Mouse (Mus musculus): Measurements from ENCODE around the gene Srrt. TPM values are rescaled to one million over a fixed set of nuclear protein-coding genes. Genes with fewer than 3 reads are reported as not detected.

Srrt gene
- polyA plus RNA-seq, 1 experiment from 2014 or later = 113 TPM

- peak within 1 kb of the TSS; percentile 69 for H3K4me3 ChIP-seq (ENCODE audit: low read length)
- peak; percentile 92 for ATAC-seq
- H3K4me2 ChIP-seq (ENCODE audit: low read depth, low read length) = peak within 1 kb of the TSS; percentile 99
- WGBS = under 1% methylated on average over 52 of the region's 52 CpGs
- H3K27me3 ChIP-seq (replicated peaks; ENCODE audit: control insufficient read depth, insufficient read depth, low read length) = peaks cover 9% of the 10 kb centered on the region
- H3K27ac ChIP-seq (ENCODE audit: low read length) = peak within 1 kb of the TSS; percentile 98
- peaks cover 31% of the 10 kb centered on the region for H3K4me1 ChIP-seq (ENCODE audit: control insufficient read depth, insufficient read depth, low read length)
- peak within 1 kb of the TSS; percentile 85 for H3K9ac ChIP-seq (ENCODE audit: low read depth, low read length)
- H3K9me3 ChIP-seq (ENCODE audit: control insufficient read depth, low read length) = no peaks in the 10 kb centered on the region
- H3K36me3 ChIP-seq (ENCODE audit: control insufficient read depth, insufficient read depth, low read length) = peaks cover 33% of the 10 kb centered on the region
Measured at GRCm38 (mm10) chr5:137293839-137294743, 13.4 kb downstream of the Srrt start, which contains the start of gene Ufsp1. Gene Ufsp1 (plus strand): TSS chr5:137294629.

GRCm38 (mm10) chr5:137293282-137293681 is 14.2 kb downstream of the Srrt start:
- H3K36me3 ChIP-seq (ENCODE audit: control insufficient read depth, insufficient read depth, low read length) = peaks cover 27% of the 10 kb centered on the region
- H3K4me1 ChIP-seq (ENCODE audit: control insufficient read depth, insufficient read depth, low read length) = peaks cover 37% of the 10 kb centered on the region
- H3K4me3 ChIP-seq (ENCODE audit: low read length) = peak overlapping the region; percentile 69
- H3K4me2 ChIP-seq (ENCODE audit: low read depth, low read length) = peak overlapping the region; percentile 99
- H3K9ac ChIP-seq (ENCODE audit: low read depth, low read length) = peak overlapping the region; percentile 85
- H3K27me3 ChIP-seq (replicated peaks; ENCODE audit: control insufficient read depth, insufficient read depth, low read length) = peaks cover 15% of the 10 kb centered on the region
- peak; percentile 69 for ATAC-seq
- H3K27ac ChIP-seq (ENCODE audit: low read length) = peak overlapping the region; percentile 98
- H3K9me3 ChIP-seq (ENCODE audit: control insufficient read depth, low read length) = no peaks in the 10 kb centered on the region
- under 1% methylated on average over 15 of the region's 15 CpGs for WGBS

- WGBS = 82% methylated on average over 15 of the region's 15 CpGs
- H3K27me3 ChIP-seq (replicated peaks; ENCODE audit: control insufficient read depth, insufficient read depth, low read length) = peaks cover 29% of the 10 kb centered on the region
- H3K9me3 ChIP-seq (ENCODE audit: control insufficient read depth, low read length) = no peaks in the 10 kb centered on the region
- no peak overlapping the region for H3K27ac ChIP-seq (ENCODE audit: low read length)
- peak overlapping the region; percentile 28; the same call in 1 of the 2 replicates for H3K9ac ChIP-seq (ENCODE audit: low read depth, low read length)
- ATAC-seq = no peak
- H3K4me1 ChIP-seq (ENCODE audit: control insufficient read depth, insufficient read depth, low read length) = peaks cover 51% of the 10 kb centered on the region
- peaks cover 11% of the 10 kb centered on the region for H3K36me3 ChIP-seq (ENCODE audit: control insufficient read depth, insufficient read depth, low read length)
- H3K4me3 ChIP-seq (ENCODE audit: low read length) = no peak overlapping the region
- no peak overlapping the region for H3K4me2 ChIP-seq (ENCODE audit: low read depth, low read length)
Measured at GRCm38 (mm10) chr5:137291381-137291926, 16.0 kb downstream of the Srrt start.

- 0 out of 2 replicates have a peak overlapping the region, but pooled peaks have one; percentile 16 for H3K4me2 ChIP-seq (ENCODE audit: low read depth, low read length)
- peak; percentile 16; the same call in 1 of the 2 replicates for ATAC-seq
- 26% methylated on average over 15 of the region's 15 CpGs for WGBS
- H3K4me3 ChIP-seq (ENCODE audit: low read length) = no peak overlapping the region
- H3K36me3 ChIP-seq (ENCODE audit: control insufficient read depth, insufficient read depth, low read length) = peaks cover 6% of the 10 kb centered on the region
- H3K9me3 ChIP-seq (ENCODE audit: control insufficient read depth, low read length) = no peaks in the 10 kb centered on the region
- no peak overlapping the region for H3K27ac ChIP-seq (ENCODE audit: low read length)
- peak overlapping the region; percentile 28; the same call in 1 of the 2 replicates for H3K9ac ChIP-seq (ENCODE audit: low read depth, low read length)
- H3K4me1 ChIP-seq (ENCODE audit: control insufficient read depth, insufficient read depth, low read length) = peaks cover 52% of the 10 kb centered on the region
- H3K27me3 ChIP-seq (replicated peaks; ENCODE audit: control insufficient read depth, insufficient read depth, low read length) = peaks cover 29% of the 10 kb centered on the region
Measured at GRCm38 (mm10) chr5:137290677-137291076, 16.8 kb downstream of the Srrt start.

- Histone ChIP-seq H3K9ac (ENCODE audit: low read depth, low read length) (peak overlapping the region; percentile 33; the same call in 1 of the 2 replicates), H3K4me1 (ENCODE audit: control insufficient read depth, insufficient read depth, low read length) (peaks cover 45% of the 10 kb centered on the region), H3K9me3 (ENCODE audit: control insufficient read depth, low read length) (no peaks in the 10 kb centered on the region), H3K4me3 (ENCODE audit: low read length) (peak overlapping the region; percentile 36; the same call in 1 of the 2 replicates), H3K27me3 (replicated peaks; ENCODE audit: control insufficient read depth, insufficient read depth, low read length) (peaks cover 29% of the 10 kb centered on the region), H3K36me3 (ENCODE audit: control insufficient read depth, insufficient read depth, low read length) (no peaks in the 10 kb centered on the region), H3K4me2 (ENCODE audit: low read depth, low read length) (peak overlapping the region; percentile 79; the same call in 1 of the 2 replicates), H3K27ac (ENCODE audit: low read length) (no peak overlapping the region)
- 50% methylated on average over 13 of the region's 13 CpGs for WGBS
- ATAC-seq = 0 out of 2 replicates have a peak, but pooled peaks have one; percentile 1
Measured at GRCm38 (mm10) chr5:137289591-137290365, 17.7 kb downstream of the Srrt start.

- Histone ChIP-seq H3K9me3 (ENCODE audit: control insufficient read depth, low read length) (no peaks in the 10 kb centered on the region), H3K4me2 (ENCODE audit: low read depth, low read length) (peak overlapping the region; percentile 79), H3K9ac (ENCODE audit: low read depth, low read length) (peak overlapping the region; percentile 33), H3K4me1 (ENCODE audit: control insufficient read depth, insufficient read depth, low read length) (peaks cover 42% of the 10 kb centered on the region), H3K27me3 (replicated peaks; ENCODE audit: control insufficient read depth, insufficient read depth, low read length) (peaks cover 29% of the 10 kb centered on the region), H3K4me3 (ENCODE audit: low read length) (peak overlapping the region; percentile 36), H3K36me3 (ENCODE audit: control insufficient read depth, insufficient read depth, low read length) (no peaks in the 10 kb centered on the region), H3K27ac (ENCODE audit: low read length) (no peak overlapping the region)
- ATAC-seq = no peak
- 3% methylated on average over 25 of the region's 25 CpGs for WGBS
Measured at GRCm38 (mm10) chr5:137288999-137289470, 18.4 kb downstream of the Srrt start.

GRCm38 (mm10) chr5:137287953-137288743 is 19.3 kb downstream of the Srrt start:
- Histone ChIP-seq H3K27ac (ENCODE audit: low read length) (no peak overlapping the region), H3K9me3 (ENCODE audit: control insufficient read depth, low read length) (no peaks in the 10 kb centered on the region), H3K4me1 (ENCODE audit: control insufficient read depth, insufficient read depth, low read length) (peaks cover 41% of the 10 kb centered on the region), H3K9ac (ENCODE audit: low read depth, low read length) (peak overlapping the region; percentile 58), H3K4me2 (ENCODE audit: low read depth, low read length) (peak overlapping the region; percentile 79), H3K27me3 (replicated peaks; ENCODE audit: control insufficient read depth, insufficient read depth, low read length) (peaks cover 29% of the 10 kb centered on the region), H3K4me3 (ENCODE audit: low read length) (peak overlapping the region; percentile 46), H3K36me3 (ENCODE audit: control insufficient read depth, insufficient read depth, low read length) (no peaks in the 10 kb centered on the region)
- ATAC-seq = no peak
- WGBS = 2% methylated on average over 50 of the region's 65 CpGs
